Mouse (Mus musculus) thymus, adult 2 months (tissue): ENCODE measurements around the gene Chsy1.

Source experiments
- CTCF ChIP-seq: fragments of 200-500 bp; IDR thresholded peaks from 2 replicates; pipeline ENCODE4 v1.5.1; 2012; ENCODE audit warnings: mild to moderate bottlenecking, control low read depth, low read length, moderate library complexity, borderline replicate concordance; ENCODE audit not compliant: control insufficient read depth, poor library complexity, insufficient read depth; ENCODE audit errors: extremely low read depth
- POLR2A ChIP-seq: fragments of 200-500 bp; IDR thresholded peaks from 2 replicates; pipeline ENCODE4 v1.6.1; 2012; ENCODE audit warnings: mild to moderate bottlenecking, low read length, control low read depth, moderate library complexity; ENCODE audit not compliant: control insufficient read depth, poor library complexity, insufficient read depth; ENCODE audit errors: extremely low read depth

DNA sequence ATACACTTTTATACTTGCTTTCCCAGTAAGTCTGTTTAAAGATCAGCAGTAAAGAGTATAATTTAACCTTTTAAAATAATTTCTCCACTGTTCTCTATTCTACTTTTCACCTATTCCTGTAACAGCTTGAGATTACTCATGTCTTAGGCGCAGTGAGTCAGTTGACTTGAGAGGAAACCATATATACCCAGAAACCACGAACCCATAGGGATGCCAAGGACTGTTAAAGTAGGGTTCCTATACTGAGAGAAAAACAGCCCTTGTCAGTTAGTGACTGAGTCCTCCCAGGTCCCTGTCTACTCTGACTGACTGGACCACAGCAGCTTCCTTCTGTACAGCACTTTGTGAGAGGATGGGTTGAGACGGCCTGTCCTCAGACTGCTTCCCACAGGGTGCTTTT lies 8.7 kb downstream of the Chsy1 start:
- no peak for TF ChIP-seq CTCF
- no peak for TF ChIP-seq POLR2A
